Mouse (Mus musculus) thymus, postnatal 0 days (tissue): ENCODE measurements around the gene Trib3. TPM values are rescaled to one million over a fixed set of nuclear protein-coding genes. Genes with fewer than 3 reads are reported as not detected.
A peak's percentile ranks its signal among the peaks of the same experiment; 100 is the strongest.

Source experiments
- DNase-seq: peaks from one replicate; pipeline ENCODE4 v3.0.0-alpha.2; 2015; ENCODE audit warnings: low spot score
- polyA plus RNA-seq: library from polyadenylated mRNA; unstranded; fragments of >200 nt; fragmentation: Nextera tagmentation; extraction: Ambion mirVana; gene quantifications from 2 replicates; pipeline ENCODE4 v1.2.1, GENCODE M21; 2015

The Trib3 gene
- polyA plus RNA-seq, result 1.4 and 1.6 TPM in 2 replicates

DNA sequence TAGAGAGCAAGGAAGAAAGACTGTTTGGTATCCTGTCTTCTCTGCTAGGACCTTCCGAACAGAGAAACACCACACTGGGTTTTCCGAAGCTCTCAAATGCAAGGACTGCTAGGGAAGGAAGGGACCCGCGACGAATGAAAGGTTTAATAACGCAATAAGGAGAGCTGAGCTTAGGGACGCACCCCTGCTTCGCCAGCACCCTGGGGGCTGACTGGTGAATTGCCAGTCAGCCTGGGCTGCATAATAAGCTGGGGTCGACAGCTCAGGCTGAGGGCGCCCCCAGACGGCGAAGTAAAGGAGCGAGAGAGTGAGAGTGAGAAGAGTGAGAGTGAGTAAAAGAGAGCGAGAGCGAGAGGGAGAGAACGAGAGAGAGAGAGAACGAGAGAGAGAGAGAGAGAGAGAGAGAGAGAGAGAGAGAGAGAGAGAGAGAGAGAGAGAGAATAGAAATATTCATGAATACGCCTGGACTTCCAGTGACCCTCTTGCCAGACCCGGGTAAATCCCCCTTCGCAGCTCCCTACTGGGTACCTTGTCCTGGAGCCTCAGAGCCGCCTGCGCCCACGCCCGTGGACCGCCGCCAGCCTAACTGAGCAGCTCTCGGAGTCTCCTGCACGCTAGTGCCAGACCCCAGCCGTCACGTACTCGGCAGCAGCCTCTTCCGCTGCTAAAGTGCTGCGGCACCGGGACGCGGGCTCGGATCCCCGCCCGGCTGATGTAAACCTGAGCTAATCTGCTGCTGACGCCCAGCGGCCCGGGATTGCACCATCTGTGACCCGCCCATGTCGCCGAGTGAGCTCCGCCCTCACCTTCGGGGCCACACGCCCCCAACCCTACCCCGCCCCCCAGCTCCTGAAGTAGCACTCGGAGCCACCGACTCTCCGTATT lies at the start of gene Trib3:
Trib3 (minus strand) TSS at position 704 of the 885 bp plus-strand sequence.
- DNase-seq, result peak; percentile 88

DNA sequence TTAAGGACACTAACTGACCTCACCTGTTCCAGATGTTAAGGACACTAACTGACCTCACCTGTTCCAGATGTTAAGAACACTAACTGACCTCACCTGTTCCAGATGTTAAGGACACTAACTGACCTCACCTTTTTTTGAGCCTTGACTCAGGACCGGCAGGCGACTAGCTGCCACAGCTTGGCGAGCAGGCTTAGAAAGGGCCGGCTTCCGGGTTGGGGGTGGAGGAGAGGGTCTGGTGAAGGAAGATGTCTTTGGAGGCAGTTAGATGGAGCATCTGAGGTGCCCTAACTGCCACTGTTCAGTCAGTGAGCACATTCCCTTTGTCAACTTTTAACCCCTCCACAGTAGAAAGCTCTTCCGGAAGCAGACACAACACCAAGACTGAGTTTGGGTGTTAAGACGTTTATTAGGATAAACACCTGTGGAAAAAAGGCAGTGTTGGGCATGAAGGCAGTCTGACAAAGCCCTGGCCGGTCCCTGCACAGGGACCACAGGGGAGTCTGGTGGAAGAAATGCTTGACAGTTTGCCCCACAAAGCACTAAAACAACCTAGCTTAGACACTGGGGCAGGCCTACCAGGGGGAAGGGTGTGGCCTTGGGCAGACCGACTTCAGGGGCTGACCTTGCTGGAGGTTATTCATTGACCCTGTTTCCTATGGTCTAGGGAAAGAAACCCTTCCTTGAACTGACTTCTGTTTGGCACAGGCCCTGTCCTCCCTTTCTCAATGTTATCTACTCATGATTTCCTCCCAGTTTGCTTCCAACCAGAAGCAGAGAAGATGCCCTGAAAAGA lies 49.6 kb upstream of the Trib3 start:
- DNase-seq, result no peak

DNA sequence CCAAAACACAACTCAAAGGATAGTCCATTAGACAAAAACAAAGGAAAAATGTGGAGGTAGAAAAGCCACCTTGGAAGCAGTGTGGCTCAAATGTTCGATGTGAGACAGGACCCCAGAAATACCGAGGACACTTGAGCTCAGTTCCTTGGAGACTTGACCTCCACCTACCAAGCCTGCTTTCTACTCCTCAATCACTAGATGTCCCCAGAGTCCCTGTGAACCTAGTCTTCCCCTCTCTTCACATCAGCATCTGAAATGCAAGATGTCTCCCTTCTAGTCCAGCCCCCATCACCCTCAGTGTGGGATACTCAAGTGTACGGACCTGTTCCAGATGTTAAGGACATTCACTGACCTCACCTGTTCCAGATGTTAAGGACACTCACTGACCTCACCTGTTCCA lies 49.0 kb upstream of the Trib3 start:
- peak; percentile 63 for DNase-seq

DNA sequence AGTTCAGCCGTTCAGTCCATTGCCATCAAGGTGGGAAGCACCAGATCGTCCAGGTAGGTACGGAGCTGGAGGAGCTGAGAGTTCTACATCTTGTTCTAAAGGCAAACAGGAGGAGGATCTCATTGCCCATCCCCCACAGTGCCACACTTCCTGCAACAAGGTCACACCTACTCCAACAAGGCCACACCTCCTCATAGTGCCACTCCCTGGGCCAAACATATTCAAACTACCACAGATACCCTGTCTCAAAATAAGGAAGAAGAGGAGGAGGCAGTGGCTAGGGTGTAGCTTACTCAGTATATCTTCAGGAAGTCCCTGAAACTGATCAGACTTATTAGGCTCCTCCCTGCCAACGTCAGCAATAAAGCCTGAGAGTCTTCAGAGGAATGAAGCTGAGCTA lies 40.4 kb upstream of the Trib3 start:
- no peak for DNase-seq

DNA sequence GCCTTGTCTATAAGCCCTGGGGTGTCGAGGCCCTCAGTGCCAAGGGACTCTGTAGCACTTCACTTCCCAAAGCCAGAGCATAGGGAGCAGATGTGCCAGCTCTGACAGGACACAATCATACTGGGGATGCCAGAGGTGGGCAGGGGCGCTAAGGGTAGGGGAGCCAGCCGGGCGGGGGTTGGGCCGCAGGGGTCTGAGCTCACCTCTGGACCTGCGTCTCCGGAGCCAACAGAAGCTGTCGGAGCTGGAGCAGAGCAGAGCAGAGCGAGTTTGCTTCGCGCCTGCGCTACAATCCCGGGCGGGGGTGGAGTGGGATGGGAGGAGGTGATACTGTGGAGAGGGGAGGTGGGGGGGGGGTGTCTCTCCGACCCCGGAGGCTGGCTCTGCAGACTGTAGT lies 32.5 kb upstream of the Trib3 start, which contains the start of gene Nrsn2:
Nrsn2 (minus strand) TSS at position 294 of the 397 bp plus-strand sequence.
- DNase-seq, result no peak

DNA sequence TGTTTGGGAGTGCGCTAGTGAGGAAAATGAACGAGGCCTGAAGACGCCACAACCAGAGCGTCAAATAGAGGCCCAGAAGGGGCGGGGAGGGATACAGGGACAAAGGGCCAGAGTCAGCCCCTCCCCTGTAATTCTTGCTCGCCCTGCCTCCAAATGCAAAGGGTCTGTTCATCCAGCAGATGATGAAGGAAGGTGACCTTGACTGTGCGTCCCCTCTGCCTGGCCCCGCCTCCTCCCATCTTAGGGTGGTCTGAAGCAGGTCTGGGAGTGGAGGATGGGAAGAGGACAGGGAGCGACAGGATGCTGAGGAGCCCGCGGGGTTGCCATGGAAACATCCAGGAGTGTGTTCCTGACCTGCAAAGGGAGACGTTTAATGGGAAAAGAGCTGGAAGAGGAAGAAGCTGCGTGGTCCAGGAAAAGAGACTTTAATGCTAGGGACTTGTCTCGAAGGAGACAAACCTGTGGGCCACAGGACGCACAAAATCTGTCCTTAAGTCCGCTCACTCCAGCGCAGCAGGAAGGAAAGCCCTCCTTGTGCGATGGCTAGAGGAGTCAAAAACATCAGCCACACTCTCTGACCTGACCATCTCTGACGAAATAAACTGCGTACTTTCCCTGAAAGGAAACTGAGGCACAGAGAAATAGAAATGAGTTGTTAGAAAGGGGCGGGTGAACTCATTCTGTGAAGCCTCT lies 32.0 kb upstream of the Trib3 start:
- DNase-seq, result no peak

DNA sequence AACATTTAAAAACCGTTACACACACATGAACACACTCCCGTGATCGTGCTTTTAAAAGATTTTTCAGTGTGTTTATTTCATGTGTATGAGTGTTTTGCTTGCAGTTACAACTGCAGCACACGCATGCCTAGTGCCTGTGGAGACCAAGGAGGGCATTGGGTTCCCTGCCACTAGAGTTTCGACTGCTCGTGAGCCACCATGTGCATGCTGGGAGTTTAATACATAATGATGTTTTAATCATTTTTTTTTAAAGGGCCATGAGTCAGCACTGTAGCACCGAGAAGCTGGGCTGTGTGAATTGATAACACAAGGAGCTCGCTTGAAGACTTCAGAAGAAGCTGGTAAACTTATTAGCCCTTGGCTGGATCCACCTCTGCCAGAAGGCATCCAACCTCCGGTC lies 29.7 kb upstream of the Trib3 start:
- no peak for DNase-seq

DNA sequence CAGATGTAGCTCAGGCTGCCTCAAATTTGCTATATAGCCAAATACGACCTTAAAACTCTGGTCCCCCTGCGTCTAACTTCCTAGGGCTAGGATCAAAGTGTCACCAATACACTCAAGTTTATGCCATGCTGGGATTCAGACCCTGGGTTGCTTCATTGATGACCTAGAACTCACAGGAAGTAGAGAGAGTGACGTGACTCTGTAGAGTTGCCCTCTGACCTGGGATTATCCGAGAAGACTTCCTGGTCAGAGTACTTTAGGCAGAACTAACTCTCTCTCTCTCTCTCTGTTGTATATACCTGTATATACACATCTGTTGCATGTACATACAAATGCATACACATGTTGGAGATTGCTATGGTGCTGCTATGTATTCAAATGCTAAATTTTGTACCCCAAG lies 28.8 kb upstream of the Trib3 start:
- DNase-seq, result no peak

DNA sequence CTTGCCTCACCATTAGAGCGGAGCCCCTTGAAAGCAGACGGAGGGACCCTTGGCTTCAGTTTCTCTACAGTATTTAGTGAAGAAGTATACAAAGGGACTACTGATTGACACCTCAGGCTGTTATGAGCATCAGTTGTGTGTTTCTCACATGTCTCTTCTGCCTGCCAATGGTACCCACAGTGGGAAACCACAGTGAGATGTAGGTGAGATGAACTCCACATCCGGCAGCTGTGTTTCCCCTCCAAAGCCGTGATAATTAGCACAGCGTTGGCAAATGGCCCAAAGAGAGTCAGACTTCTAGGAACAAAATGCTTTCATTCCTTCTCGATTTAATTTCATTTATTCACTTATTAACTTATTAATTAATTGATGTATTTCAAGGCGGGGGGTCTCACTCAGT lies 28.3 kb upstream of the Trib3 start:
- DNase-seq, result peak; percentile 81

DNA sequence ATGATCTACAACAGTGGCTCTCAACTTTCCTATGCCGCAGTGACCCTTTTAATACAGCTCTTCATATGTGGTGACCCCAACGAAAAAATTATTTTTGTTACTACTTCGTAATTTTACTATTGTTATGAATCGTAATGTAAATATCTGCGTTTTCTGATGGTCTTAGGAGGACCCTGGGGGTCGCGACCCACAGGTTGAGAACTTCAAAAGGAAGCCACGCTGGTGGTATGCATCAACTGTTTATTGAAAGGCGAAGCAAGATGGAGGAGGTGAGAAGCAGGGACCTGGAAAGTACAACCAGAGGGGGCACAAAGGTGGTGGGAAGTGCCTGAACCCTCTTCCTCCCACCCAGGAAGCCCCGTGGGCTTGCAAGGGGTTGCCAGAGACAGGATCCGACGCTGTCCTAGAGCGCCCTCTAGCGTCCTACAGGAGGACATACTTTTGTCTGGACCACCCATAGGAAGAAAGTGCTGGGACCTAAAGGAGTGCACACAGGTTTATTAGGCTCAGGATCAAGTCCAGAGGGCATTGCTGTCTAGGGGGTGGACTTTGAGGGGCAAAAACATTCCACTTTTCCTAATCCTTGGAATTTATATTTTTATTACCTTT lies 24.8 kb upstream of the Trib3 start:
- DNase-seq, result peak; percentile 84

DNA sequence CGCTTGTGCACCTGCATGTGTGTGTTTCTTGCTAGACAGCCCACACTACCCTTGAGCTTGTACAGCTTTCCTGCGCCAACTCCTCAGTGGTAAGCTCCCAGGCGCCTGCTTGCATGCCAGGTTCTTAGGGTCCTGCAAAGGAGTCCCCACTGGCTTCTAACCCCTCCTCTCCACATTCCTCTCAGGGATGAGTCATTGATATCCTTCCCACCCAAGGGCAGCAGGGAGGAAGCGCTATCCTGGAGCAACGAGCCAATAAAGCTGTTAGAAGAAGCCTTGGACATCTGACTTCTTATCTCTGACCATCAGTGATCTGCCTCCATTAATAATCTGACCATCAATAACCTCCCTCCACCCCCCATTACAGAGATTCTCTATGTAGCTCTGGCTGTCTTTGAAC lies 24.1 kb upstream of the Trib3 start:
- no peak for DNase-seq

DNA sequence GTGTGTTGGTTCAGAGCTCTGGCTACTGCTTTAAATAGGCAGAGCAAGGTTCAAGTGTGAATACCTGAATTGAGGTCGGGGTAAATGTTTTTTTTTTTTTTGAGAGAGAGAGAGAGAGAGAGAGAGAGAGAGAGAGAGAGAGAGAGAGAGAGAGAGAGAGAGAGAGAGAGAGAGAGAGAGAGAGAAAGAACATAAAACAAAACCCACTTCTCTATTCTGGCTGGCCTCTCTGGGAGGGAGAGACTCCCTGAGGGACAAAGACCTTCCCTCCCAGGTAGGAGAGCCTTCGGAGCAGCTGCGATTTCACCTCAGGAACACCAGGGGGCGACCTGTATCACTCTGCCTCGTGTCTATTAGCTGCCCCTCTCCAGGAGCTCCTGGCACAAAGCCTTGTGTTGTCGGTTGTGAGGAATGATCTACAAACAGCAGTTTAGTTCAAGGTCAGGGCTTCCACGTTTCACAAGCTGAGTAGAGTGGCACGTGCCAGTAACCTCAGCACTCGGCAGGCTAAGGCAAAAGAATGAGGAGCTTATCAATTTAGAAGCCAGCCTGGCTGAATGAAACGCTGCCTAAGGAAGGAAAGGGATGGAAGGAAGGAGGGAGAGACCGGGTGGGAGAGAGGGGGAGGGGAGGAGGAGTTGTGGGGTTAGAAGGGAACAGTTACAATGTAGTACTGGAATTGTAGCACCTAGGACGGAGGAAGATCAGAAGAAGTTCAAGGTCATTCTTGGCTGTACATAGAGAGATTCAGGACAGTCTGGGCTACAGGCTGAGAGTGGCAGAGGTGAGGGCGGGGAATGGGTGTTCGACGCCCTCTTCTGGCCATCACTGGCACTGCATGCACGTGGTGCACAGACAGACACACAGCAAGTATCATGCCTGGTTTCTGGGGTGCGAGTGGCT lies 19.7 kb upstream of the Trib3 start:
- peak; percentile 72 for DNase-seq

DNA sequence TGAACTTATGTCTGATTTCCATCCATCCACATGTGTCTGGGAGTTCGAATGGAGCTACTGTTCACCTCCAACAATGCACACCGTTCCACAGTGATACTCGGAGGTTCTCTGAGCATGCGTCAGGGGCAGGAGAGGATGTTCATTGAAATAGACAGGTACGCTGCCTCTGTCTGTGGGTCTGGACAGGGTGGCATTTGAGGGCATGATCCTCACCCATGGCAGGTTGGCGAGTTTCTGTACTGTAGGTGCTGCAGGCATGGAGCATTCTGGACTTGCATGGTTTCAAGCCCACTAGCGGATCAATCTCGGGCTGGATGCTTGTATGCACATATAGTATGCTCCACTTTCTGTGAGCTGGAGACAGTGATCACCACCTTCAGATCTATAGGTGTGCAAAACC lies 17.4 kb upstream of the Trib3 start:
- DNase-seq, result no peak

DNA sequence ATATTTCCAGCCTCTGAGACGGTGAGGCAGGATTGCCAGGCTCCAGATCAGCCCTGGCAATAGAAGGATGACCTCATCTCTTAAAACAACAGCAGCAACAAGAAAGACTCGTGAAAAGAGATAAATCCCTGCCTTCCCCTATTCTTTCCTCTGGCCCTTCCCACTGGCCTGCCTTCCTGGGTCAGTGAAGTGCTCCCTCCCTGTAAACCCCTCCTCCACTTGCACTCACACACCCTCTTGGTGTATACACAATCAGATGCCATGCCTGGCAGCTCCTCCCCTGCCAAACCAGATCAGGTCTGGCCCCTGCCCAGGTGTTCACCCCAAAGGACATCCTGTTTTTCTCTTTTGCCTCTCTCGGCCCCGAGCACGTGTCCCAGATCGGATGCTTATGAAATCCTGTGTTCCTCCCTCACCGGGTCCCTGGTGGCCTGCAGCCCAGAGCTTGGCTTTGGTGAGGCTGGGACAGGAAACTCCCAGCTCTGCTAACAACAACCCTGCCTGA lies 16.5 kb upstream of the Trib3 start:
- DNase-seq, result peak; percentile 57

DNA sequence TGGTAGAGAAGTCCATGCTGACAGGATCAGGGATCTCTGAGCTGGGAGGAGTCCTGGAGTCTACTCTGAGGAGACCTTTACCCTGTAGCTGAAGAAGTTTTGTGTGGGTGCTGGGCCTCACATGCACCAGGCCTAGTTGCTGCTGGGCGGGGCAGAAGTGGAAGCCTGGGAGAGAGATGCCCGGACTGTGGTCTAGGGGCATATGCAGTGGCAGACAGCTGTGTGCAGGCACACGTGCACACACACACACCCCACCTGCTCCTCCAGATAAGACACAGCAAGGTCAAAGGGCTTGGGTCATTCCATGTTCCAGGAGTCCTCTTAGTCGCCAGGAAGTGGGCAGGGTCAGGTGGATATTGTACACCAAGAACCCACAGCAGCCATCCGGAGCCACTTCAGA lies 15.8 kb upstream of the Trib3 start:
- peak; percentile 34 for DNase-seq

DNA sequence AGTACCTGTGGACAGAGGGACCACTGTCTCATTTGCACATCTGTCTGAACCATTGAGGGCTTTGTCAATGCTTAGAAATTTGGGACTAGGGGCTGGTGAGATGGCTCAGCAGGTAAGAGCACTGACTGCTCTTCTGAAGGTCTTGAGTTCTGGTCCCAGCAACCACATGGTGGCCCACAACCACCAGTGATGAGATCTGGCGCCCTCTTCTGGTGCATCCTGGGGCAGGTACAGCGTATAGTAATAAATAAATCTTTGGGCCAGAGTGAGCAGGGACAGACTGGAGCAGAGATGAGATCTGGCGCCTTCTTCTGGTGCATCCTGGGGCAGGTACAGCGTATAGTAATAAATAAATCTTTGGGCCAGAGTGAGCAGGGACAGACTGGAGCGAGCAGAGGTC lies 15.1 kb upstream of the Trib3 start:
- peak; percentile 12 for DNase-seq

DNA sequence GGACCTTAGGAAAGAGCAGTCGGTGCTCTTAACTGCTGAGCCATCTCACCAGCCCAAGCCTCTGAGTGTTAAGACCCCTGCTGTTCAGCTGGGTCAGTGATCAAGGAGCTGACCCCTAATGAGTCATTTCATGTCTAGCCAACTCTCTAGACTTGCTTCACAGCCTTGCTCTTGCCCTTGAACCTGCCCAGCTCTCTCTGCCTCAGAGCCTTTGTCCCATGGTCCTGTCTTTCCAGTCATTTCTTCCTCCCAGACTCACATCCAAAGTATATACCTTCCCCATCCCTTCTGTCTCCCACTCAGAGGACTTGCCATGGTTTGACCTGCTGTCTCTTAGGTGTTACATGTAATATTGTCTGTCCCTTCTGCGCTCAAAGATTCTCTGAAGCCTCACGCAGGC lies 13.4 kb upstream of the Trib3 start:
- no peak for DNase-seq

DNA sequence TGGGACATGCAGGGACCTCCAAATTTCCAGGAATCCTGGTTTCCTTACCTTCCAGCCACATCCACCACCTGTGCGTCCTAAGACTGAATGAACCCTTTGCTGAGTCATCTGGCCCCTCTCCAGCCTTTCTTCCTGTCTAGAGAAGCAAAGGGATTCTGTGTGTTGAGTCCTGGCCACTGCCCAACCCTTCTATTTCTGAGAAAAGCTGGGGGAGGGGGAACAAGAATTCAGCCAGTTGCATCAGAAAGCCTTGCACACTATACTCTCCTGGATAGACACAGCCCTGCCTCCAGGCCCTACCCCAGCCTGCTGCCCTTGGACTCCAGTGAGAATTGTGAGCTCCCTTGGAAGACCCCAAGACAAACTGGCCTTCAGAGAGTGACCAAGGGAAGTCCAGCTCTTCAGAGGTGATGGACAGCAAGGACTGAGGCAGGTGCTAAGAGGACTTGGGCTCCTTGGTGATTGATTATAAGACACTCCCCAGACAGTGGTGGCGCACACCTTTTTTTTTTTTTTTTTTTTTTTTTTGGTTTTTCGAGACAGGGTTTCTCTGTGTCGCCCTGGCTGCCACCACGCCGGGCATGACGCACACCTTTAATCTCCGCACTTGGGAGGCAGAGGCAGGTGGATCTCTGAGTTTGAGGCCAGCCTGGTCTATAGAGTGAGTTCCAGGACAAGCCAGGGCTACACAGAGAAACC lies 6.2 kb upstream of the Trib3 start:
- DNase-seq, result no peak

DNA sequence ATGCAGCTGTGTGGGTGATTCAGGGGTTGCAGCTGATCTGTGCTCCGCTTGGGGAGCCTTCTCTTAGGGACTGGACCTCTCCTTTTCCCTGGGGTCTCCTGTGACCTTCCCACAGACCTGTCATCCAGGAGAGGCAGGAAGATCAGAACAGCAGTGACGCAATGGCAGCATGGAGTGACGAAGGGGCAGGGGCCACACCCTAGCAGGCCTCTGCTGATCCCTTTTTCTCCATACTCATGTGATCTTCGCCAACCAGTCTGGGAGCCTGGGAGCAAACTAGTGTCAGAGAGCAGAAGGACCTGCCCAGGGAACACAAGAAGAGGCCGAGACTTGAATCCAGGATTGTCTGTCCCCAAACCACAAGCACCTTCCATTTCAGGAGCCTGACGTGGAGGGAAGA lies 5.4 kb upstream of the Trib3 start:
- DNase-seq, result no peak
